Mouse (Mus musculus) heart, embryonic 16.5 days (tissue): ENCODE results near the gene Capn15. TPM values are rescaled to one million over a fixed set of nuclear protein-coding genes. Genes with fewer than 3 reads are reported as not detected.

Experiments
- ATAC-seq: fragments of 200-750 bp; cut with Nextera tagmentation; replicated peaks from 2 replicates; pipeline ENCODE4 v1.8.0; 2017; ENCODE audit warnings: moderate number of reproducible peaks; ENCODE audit not compliant: insufficient read depth, low FRiP score; ENCODE audit errors: extremely low read depth
- H3K27ac ChIP-seq: fragments of 300-500 bp; sonication (generic); 2 replicates; pipeline ENCODE4 v1.5.1; 2014; ENCODE audit warnings: mild to moderate bottlenecking, low read length, control low read depth, moderate library complexity
- H3K27me3 ChIP-seq: fragments of 300-500 bp; sonication (generic); 2 replicates; pipeline ENCODE4 v1.6.1; 2014; ENCODE audit warnings: low read length, mixed read lengths; ENCODE audit not compliant: control insufficient read depth, insufficient read depth
- H3K36me3 ChIP-seq: fragments of 300-500 bp; sonication (generic); 2 replicates; pipeline ENCODE4 v1.6.1; 2014; ENCODE audit not compliant: control insufficient read depth, insufficient read depth
- H3K4me1 ChIP-seq: fragments of 300-500 bp; sonication (generic); 2 replicates; pipeline ENCODE4 v1.6.1; 2014; ENCODE audit warnings: low read length, mixed read lengths; ENCODE audit not compliant: control insufficient read depth, insufficient read depth
- H3K4me2 ChIP-seq: fragments of 300-500 bp; sonication (generic); 2 replicates; pipeline ENCODE4 v1.6.1; 2014; ENCODE audit warnings: low read depth, mild to moderate bottlenecking, control low read depth, low read length
- H3K4me3 ChIP-seq: fragments of 300-500 bp; sonication (generic); 2 replicates; pipeline ENCODE4 v1.5.1; 2014; ENCODE audit warnings: mild to moderate bottlenecking, control low read depth, low read length
- H3K9ac ChIP-seq: fragments of 300-500 bp; sonication (generic); 2 replicates; pipeline ENCODE4 v1.6.1; 2014; ENCODE audit warnings: low read length, control low read depth
- H3K9me3 ChIP-seq: fragments of 300-500 bp; sonication (generic); replicated peaks from 2 replicates; pipeline ENCODE4 v1.6.1; 2016; ENCODE audit warnings: low read length; ENCODE audit not compliant: control insufficient read depth
- WGBS: fragments of 180-500 bp; shearing (Covaris S2); extraction: QIAGEN DNeasy Blood & Tissue Kit; methylation state at CpG from one replicate; pipeline ENCODE4 v1.1.7; 2014; 5-methylcytosine and 5-hydroxymethylcytosine counted together
- polyA plus RNA-seq: library from polyadenylated mRNA; unstranded; fragments of >200 nt; fragmentation: Nextera tagmentation; extraction: Ambion mirVana; gene quantifications from 2 replicates; pipeline ENCODE4 v1.2.1, GENCODE M21; 2015

Capn15 gene
- polyA plus RNA-seq, 1 experiment from 2014 or later = 14.5 TPM

GRCm38 (mm10) chr17:25944366-25945163, 41.0 kb downstream of the Capn15 start, which contains the start of the genes Pigq and Nhlrc4:
Pigq (minus strand) TSS chr17:25944936.
Nhlrc4 (minus strand) TSS chr17:25944961.
- WGBS = 34% methylated on average over 6 of the region's 6 CpGs
- Histone ChIP-seq H3K4me2 (no peak within 1 kb of the TSS), H3K27ac (no peak within 1 kb of the TSS), H3K9ac (no peak within 1 kb of the TSS), H3K36me3 (no peaks in the 10 kb centered on the region), H3K4me3 (no peak within 1 kb of the TSS), H3K4me1 (peaks cover 18% of the 10 kb centered on the region), H3K9me3 (no peaks in the 10 kb centered on the region), H3K27me3 (no peaks in the 10 kb centered on the region)
- ATAC-seq = no peak

DNA sequence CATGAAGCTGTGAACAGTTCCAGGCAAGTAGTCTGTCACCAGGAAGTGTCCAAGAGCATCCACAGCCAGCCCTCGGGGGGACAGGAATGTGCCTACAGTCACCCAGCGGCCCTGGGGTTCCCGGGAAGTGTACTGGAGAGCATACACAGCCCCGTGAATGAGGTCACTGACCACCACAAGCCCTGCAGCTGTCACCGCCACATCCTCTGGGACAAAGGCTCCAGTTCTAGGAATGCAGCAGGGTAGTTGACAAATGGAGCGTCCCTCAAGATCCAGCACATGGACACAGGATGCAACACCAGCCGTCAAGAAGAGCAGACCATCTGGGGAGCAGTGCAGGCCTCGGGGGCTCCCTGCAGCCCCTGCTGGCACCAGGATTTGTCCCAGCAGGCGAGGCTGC, 41.8 kb downstream of the Capn15 start:
- ATAC-seq = no peak
- no peaks in the 10 kb centered on the region for H3K27me3 ChIP-seq
- WGBS = 66% methylated on average over 9 of the region's 9 CpGs
- H3K4me1 ChIP-seq = peaks cover 18% of the 10 kb centered on the region
- H3K27ac ChIP-seq = no peak overlapping the region
- H3K9me3 ChIP-seq = no peaks in the 10 kb centered on the region
- no peak overlapping the region for H3K9ac ChIP-seq
- H3K4me2 ChIP-seq = no peak overlapping the region
- no peak overlapping the region for H3K4me3 ChIP-seq
- H3K36me3 ChIP-seq = no peaks in the 10 kb centered on the region

- Histone ChIP-seq H3K4me1 (peaks cover 18% of the 10 kb centered on the region), H3K4me3 (no peak overlapping the region), H3K27me3 (no peaks in the 10 kb centered on the region), H3K4me2 (no peak overlapping the region), H3K27ac (no peak overlapping the region), H3K9me3 (no peaks in the 10 kb centered on the region), H3K36me3 (no peaks in the 10 kb centered on the region), H3K9ac (no peak overlapping the region)
- 79% methylated on average over 3 of the region's 3 CpGs for WGBS
- no peak for ATAC-seq
These were observed 42.4 kb downstream of the Capn15 start for GRCm38 (mm10) chr17:25943221-25943620.

GRCm38 (mm10) chr17:25942597-25943151, 42.9 kb downstream of the Capn15 start:
- Histone ChIP-seq H3K4me1 (peaks cover 18% of the 10 kb centered on the region), H3K36me3 (no peaks in the 10 kb centered on the region), H3K9ac (no peak overlapping the region), H3K27ac (no peak overlapping the region), H3K4me3 (no peak overlapping the region), H3K4me2 (no peak overlapping the region; the same call in 1 of the 2 replicates), H3K27me3 (no peaks in the 10 kb centered on the region), H3K9me3 (no peaks in the 10 kb centered on the region)
- ATAC-seq = no peak
- 74% methylated on average over 2 of the region's 2 CpGs for WGBS

GRCm38 (mm10) chr17:25941511-25942241, 43.9 kb downstream of the Capn15 start:
- peak overlapping the region; percentile 75 for H3K4me3 ChIP-seq
- peak overlapping the region; percentile 90 for H3K9ac ChIP-seq
- peaks cover 4% of the 10 kb centered on the region; the same call in 1 of the 2 replicates for H3K36me3 ChIP-seq
- peak overlapping the region; percentile 82 for H3K4me2 ChIP-seq
- peak; percentile 76 for ATAC-seq
- WGBS = 3% methylated on average over 54 of the region's 54 CpGs
- H3K4me1 ChIP-seq = peaks cover 18% of the 10 kb centered on the region
- no peaks in the 10 kb centered on the region for H3K27me3 ChIP-seq
- no peaks in the 10 kb centered on the region for H3K9me3 ChIP-seq
- H3K27ac ChIP-seq = peak overlapping the region; percentile 90

GRCm38 (mm10) chr17:25934526-25934925, 51.1 kb downstream of the Capn15 start:
- H3K36me3 ChIP-seq = peaks cover 46% of the 10 kb centered on the region
- 87% methylated on average over 1 of the region's 1 CpGs for WGBS
- no peak overlapping the region for H3K4me3 ChIP-seq
- H3K4me2 ChIP-seq = no peak overlapping the region
- no peaks in the 10 kb centered on the region for H3K27me3 ChIP-seq
- no peak for ATAC-seq
- H3K9me3 ChIP-seq = no peaks in the 10 kb centered on the region
- H3K4me1 ChIP-seq = no peaks in the 10 kb centered on the region
- H3K27ac ChIP-seq = no peak overlapping the region
- H3K9ac ChIP-seq = no peak overlapping the region

GRCm38 (mm10) chr17:25925348-25925747, 60.2 kb downstream of the Capn15 start:
- 0 out of 2 replicates have a peak, but pooled peaks cover 4% of the 10 kb centered on the region for H3K4me1 ChIP-seq
- H3K27me3 ChIP-seq = no peaks in the 10 kb centered on the region
- WGBS = 59% methylated on average over 2 of the region's 2 CpGs
- H3K4me2 ChIP-seq = no peak overlapping the region
- no peaks in the 10 kb centered on the region for H3K9me3 ChIP-seq
- no peak overlapping the region for H3K4me3 ChIP-seq
- H3K27ac ChIP-seq = no peak overlapping the region
- H3K9ac ChIP-seq = no peak overlapping the region
- no peak for ATAC-seq
- H3K36me3 ChIP-seq = peaks cover 29% of the 10 kb centered on the region

DNA sequence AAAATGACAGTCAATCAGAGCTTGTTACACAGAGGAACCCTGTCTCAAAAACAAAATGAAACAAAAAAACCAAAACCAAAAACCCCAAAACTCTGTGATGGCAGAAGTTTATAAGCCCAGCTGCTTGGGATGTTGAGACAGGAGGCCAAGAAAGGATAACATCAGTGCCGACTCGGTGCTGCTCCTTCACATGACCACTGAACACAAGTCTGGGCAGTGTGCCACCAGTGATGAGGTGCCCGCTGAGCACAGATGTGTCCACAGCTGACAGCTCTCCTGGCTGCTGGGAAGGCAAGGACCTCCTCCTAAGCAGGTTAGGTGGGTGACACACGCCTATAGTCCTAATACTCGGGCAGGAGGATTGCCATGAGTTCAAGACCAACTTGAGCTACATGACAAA, 63.5 kb downstream of the Capn15 start:
- no peak overlapping the region for H3K4me2 ChIP-seq
- ATAC-seq = no peak
- no peaks in the 10 kb centered on the region for H3K9me3 ChIP-seq
- no peak overlapping the region for H3K9ac ChIP-seq
- no peaks in the 10 kb centered on the region for H3K27me3 ChIP-seq
- WGBS = 63% methylated on average over 5 of the region's 5 CpGs
- H3K4me1 ChIP-seq = peaks cover 18% of the 10 kb centered on the region
- H3K27ac ChIP-seq = no peak overlapping the region
- no peak overlapping the region for H3K4me3 ChIP-seq
- H3K36me3 ChIP-seq = peaks cover 11% of the 10 kb centered on the region; the same call in 1 of the 2 replicates
